Mouse (Mus musculus): Measurements from ENCODE around the gene Itga6. TPM values are rescaled to one million over a fixed set of nuclear protein-coding genes. Genes with fewer than 3 reads are reported as not detected.

The Itga6 gene
- polyA plus RNA-seq, 1 experiment from 2014 or later = 118 TPM

- in situ Hi-C loops (cut with MboI; ENCODE audit: low pct_unique_long_range_greater_than_20kb) = no loop called here
- POLR2A ChIA-PET = no interaction called here
- H3K27me3 ChIP-seq = no peaks in the 10 kb centered on the region
- no peak for TF ChIP-seq CTCF (IDR thresholded peaks at IDR 0.05)
- CTCF ChIA-PET = interaction anchor here (1.6 kb wide), 1 partner anchor 11 kb away, joined by 3 read pairs; no protein-coding TSS in a partner anchor
- ATAC-seq (no peak), DNase-seq (ENCODE audit: low read depth, low spot score) (no peak)
Measured at GRCm38 (mm10) chr2:71764961-71765735, 19.7 kb downstream of the Itga6 start.

GRCm38 (mm10) chr2:71766007-71766406, 20.6 kb downstream of the Itga6 start:
- DNase-seq (ENCODE audit: low read depth, low spot score) = no peak
- in situ Hi-C loops (cut with MboI; ENCODE audit: low pct_unique_long_range_greater_than_20kb) = no loop called here
- H3K27me3 ChIP-seq = no peaks in the 10 kb centered on the region
- POLR2A ChIA-PET = no interaction called here
- ATAC-seq = no peak
- TF ChIP-seq CTCF (IDR thresholded peaks at IDR 0.05) = no peak
- CTCF ChIA-PET = no interaction called here

- no peaks in the 10 kb centered on the region for H3K27me3 ChIP-seq
- ChIA-PET CTCF (interaction anchor here (1.0 to 1.2 kb wide), 2 partner anchors 13 to 29 kb away, joined by 3 read pairs; no protein-coding TSS in a partner anchor), POLR2A (interaction anchor here (0.8 kb wide), 1 partner anchor 19 kb away, joined by 4 read pairs; no protein-coding TSS in a partner anchor)
- TF ChIP-seq CTCF (IDR thresholded peaks at IDR 0.05) = no peak
- in situ Hi-C loops (cut with MboI; ENCODE audit: low pct_unique_long_range_greater_than_20kb) = no loop called here
- ATAC-seq (no peak), DNase-seq (ENCODE audit: low read depth, low spot score) (no peak)
Measured at GRCm38 (mm10) chr2:71767019-71767610, 21.7 kb downstream of the Itga6 start.

- DNase-seq (ENCODE audit: low read depth, low spot score) (no peak), ATAC-seq (no peak)
- ChIA-PET CTCF (no interaction called here), POLR2A (interaction anchor here (0.6 kb wide), 1 partner anchor 1616 kb away, joined by 4 read pairs; no protein-coding TSS in a partner anchor)
- no peak for TF ChIP-seq CTCF (IDR thresholded peaks at IDR 0.05)
- in situ Hi-C loops (cut with MboI; ENCODE audit: low pct_unique_long_range_greater_than_20kb) = no loop called here
- no peaks in the 10 kb centered on the region for H3K27me3 ChIP-seq
Measured at GRCm38 (mm10) chr2:71771762-71772161, 26.3 kb downstream of the Itga6 start.

GRCm38 (mm10) chr2:71773714-71774113, 28.3 kb downstream of the Itga6 start:
- H3K27me3 ChIP-seq = no peaks in the 10 kb centered on the region
- DNase-seq (ENCODE audit: low read depth, low spot score) (no peak), ATAC-seq (no peak)
- ChIA-PET POLR2A (no interaction called here), CTCF (no interaction called here)
- no peak for TF ChIP-seq CTCF (IDR thresholded peaks at IDR 0.05)
- in situ Hi-C loops (cut with MboI; ENCODE audit: low pct_unique_long_range_greater_than_20kb) = no loop called here

GRCm38 (mm10) chr2:71774246-71774951, 29.0 kb downstream of the Itga6 start:
- ATAC-seq (no peak), DNase-seq (ENCODE audit: low read depth, low spot score) (no peak)
- POLR2A ChIA-PET = no interaction called here
- H3K27me3 ChIP-seq = no peaks in the 10 kb centered on the region
- CTCF ChIA-PET = interaction anchor here (0.9 to 1.1 kb wide), 2 partner anchors 12 to 32 kb away, joined by 3 read pairs; no protein-coding TSS in a partner anchor
- in situ Hi-C loops (cut with MboI; ENCODE audit: low pct_unique_long_range_greater_than_20kb) = no loop called here
- TF ChIP-seq CTCF (IDR thresholded peaks at IDR 0.05) = no peak

GRCm38 (mm10) chr2:71775201-71775611, 29.8 kb downstream of the Itga6 start:
- TF ChIP-seq CTCF (IDR thresholded peaks at IDR 0.05) = no peak
- in situ Hi-C loops (cut with MboI; ENCODE audit: low pct_unique_long_range_greater_than_20kb) = no loop called here

GRCm38 (mm10) chr2:71779266-71779888, 34.0 kb downstream of the Itga6 start:
- CTCF ChIA-PET = interaction anchor here (0.6 kb wide), 1 partner anchor 122 kb away, joined by 4 read pairs; no protein-coding TSS in a partner anchor
- no peak for DNase-seq (ENCODE audit: low read depth, low spot score)
- POLR2A ChIA-PET = interaction anchor here (1.2 kb wide), 1 partner anchor 24 kb away, joined by 5 read pairs; no protein-coding TSS in a partner anchor
- ATAC-seq = no peak
- in situ Hi-C loops (cut with MboI; ENCODE audit: low pct_unique_long_range_greater_than_20kb) = no loop called here
- no peak for TF ChIP-seq CTCF (IDR thresholded peaks at IDR 0.05)
- no peaks in the 10 kb centered on the region for H3K27me3 ChIP-seq

More at GRCm38 (mm10) chr2:71775201-71775611, 29.8 kb downstream of the Itga6 start:
- DNase-seq (ENCODE audit: low read depth, low spot score) (no peak), ATAC-seq (no peak)
- H3K27me3 ChIP-seq = no peaks in the 10 kb centered on the region
- POLR2A ChIA-PET = no interaction called here
- CTCF ChIA-PET = interaction anchor here (0.9 to 1.4 kb wide), 3 partner anchors 13 to 33 kb away, joined by 3 read pairs; no protein-coding TSS in a partner anchor

GRCm38 (mm10) chr2:71780016-71780415, 34.6 kb downstream of the Itga6 start:
- POLR2A ChIA-PET = interaction anchor here (0.7 to 1.2 kb wide), 2 partner anchors 24 to 113 kb away, joined by 3 to 5 read pairs; no protein-coding TSS in a partner anchor
- ATAC-seq (no peak), DNase-seq (ENCODE audit: low read depth, low spot score) (no peak)
- TF ChIP-seq CTCF (IDR thresholded peaks at IDR 0.05) = no peak
- CTCF ChIA-PET = no interaction called here
- in situ Hi-C loops (cut with MboI; ENCODE audit: low pct_unique_long_range_greater_than_20kb) = no loop called here
- H3K27me3 ChIP-seq = no peaks in the 10 kb centered on the region

GRCm38 (mm10) chr2:71785260-71785659, 39.8 kb downstream of the Itga6 start:
- DNase-seq (ENCODE audit: low read depth, low spot score) = no peak
- no peak for ATAC-seq
- POLR2A ChIA-PET = no interaction called here
- CTCF ChIA-PET = no interaction called here
- H3K27me3 ChIP-seq = no peaks in the 10 kb centered on the region
- in situ Hi-C loops (cut with MboI; ENCODE audit: low pct_unique_long_range_greater_than_20kb) = no loop called here
- TF ChIP-seq CTCF (IDR thresholded peaks at IDR 0.05) = no peak
